Mouse (Mus musculus) stomach, embryonic 14.5 days (tissue): ENCODE results near the gene Krt83. TPM values are rescaled to one million over a fixed set of nuclear protein-coding genes. Genes with fewer than 3 reads are reported as not detected.

ENCODE experiments used
- ATAC-seq: fragments of 200-750 bp; cut with Nextera tagmentation; 2 replicates; pipeline ENCODE4 v1.8.0; 2017; ENCODE audit warnings: low read depth, moderate TSS enrichment; ENCODE audit not compliant: insufficient number of reproducible peaks, insufficient read depth, low FRiP score
- H3K27ac ChIP-seq: fragments of 300-500 bp; sonication (generic); 2 replicates; pipeline ENCODE4 v1.5.1; 2014; ENCODE audit warnings: mild to moderate bottlenecking, low read length, moderate library complexity, mixed read lengths
- H3K27me3 ChIP-seq: fragments of 300-500 bp; sonication (generic); 2 replicates; pipeline ENCODE4 v1.6.1; 2014; ENCODE audit warnings: low read length, control low read depth, mixed read lengths; ENCODE audit not compliant: control insufficient read depth, insufficient read depth
- H3K36me3 ChIP-seq: fragments of 300-500 bp; sonication (generic); 2 replicates; pipeline ENCODE4 v1.6.1; 2014; ENCODE audit warnings: mild to moderate bottlenecking, control low read depth, low read length, moderate library complexity, mixed read lengths; ENCODE audit not compliant: control insufficient read depth, insufficient read depth
- H3K4me1 ChIP-seq: fragments of 300-500 bp; sonication (generic); 2 replicates; pipeline ENCODE4 v1.6.1; 2014; ENCODE audit warnings: low read length, control low read depth, mixed read lengths; ENCODE audit not compliant: control insufficient read depth, insufficient read depth
- H3K4me2 ChIP-seq: fragments of 300-500 bp; sonication (generic); replicated peaks from 2 replicates; pipeline ENCODE4 v1.6.1; 2014; ENCODE audit warnings: low read depth, low read length, control low read depth
- H3K4me3 ChIP-seq: fragments of 300-500 bp; sonication (generic); 2 replicates; pipeline ENCODE4 v1.5.1; 2014; ENCODE audit warnings: low read depth, low read length, control low read depth
- H3K9ac ChIP-seq: fragments of 300-500 bp; sonication (generic); replicated peaks from 2 replicates; pipeline ENCODE4 v1.6.1; 2014; ENCODE audit warnings: low read depth, mild to moderate bottlenecking, control low read depth, low read length, moderate library complexity, mixed read lengths
- H3K9me3 ChIP-seq: fragments of 300-500 bp; sonication (generic); 2 replicates; pipeline ENCODE4 v1.6.1; 2016; ENCODE audit warnings: low read depth, low read length, control low read depth; ENCODE audit not compliant: control insufficient read depth
- WGBS: fragments of 180-500 bp; shearing (Covaris S2); extraction: QIAGEN DNeasy Blood & Tissue Kit; methylation state at CpG from one replicate; pipeline ENCODE4 v1.1.7; 2014; 5-methylcytosine and 5-hydroxymethylcytosine counted together
- polyA plus RNA-seq: library from polyadenylated mRNA; unstranded; fragments of >200 nt; fragmentation: Nextera tagmentation; extraction: Ambion mirVana; gene quantifications from 2 replicates; pipeline ENCODE4 v1.2.1, GENCODE M21; 2014

The Krt83 gene
- polyA plus RNA-seq, 1 experiment from 2014 or later = not detected

DNA sequence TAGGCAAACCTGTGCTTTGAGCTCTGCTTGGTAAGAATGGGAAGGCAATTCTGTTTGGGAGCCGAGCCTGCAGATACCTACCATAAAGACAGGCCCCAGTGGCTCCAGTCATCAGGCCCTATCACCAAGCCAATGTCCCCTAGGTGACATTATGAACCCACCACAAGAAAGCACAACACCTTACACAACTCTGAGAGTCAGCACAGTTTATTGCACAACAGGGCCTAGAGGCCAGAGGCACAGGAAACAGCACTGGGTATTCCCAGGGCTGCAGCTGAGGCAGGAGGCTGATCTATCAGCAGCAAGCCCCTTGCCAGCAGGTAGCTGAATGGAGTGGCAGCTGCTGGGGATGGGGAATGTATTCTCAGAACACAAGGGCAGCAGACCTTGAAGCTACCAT lies 6.4 kb downstream of the Krt83 start:
- Histone ChIP-seq H3K36me3 (no peaks in the 10 kb centered on the region), H3K9ac (no peak overlapping the region), H3K27me3 (no peaks in the 10 kb centered on the region), H3K27ac (no peak overlapping the region), H3K9me3 (no peaks in the 10 kb centered on the region), H3K4me3 (no peak overlapping the region), H3K4me2 (no peak overlapping the region), H3K4me1 (no peaks in the 10 kb centered on the region)
- 81% methylated on average over 1 of the region's 1 CpGs for WGBS
- ATAC-seq = no peak

DNA sequence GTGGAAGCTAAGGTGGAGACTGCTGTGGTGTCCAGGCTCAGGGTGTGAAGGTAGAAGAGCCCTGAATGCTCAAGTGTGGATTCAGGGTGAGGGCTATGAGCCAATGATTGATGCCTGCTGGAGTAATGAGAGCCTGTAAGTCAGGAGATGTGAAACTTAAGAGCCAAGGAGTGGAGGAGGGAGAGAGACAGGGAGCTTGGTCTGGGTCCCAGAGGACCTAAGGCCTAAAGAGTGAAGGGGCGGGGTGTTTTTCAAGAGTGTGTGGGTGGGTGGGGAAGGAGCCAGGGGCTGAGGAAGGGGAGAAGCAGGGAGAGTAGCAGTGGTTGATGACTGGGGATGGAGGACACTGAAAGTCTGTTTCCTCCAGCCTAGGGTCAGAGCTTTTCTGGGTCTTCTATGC lies 7.7 kb downstream of the Krt83 start:
- no peak for ATAC-seq
- WGBS = 56% methylated on average over 1 of the region's 1 CpGs

DNA sequence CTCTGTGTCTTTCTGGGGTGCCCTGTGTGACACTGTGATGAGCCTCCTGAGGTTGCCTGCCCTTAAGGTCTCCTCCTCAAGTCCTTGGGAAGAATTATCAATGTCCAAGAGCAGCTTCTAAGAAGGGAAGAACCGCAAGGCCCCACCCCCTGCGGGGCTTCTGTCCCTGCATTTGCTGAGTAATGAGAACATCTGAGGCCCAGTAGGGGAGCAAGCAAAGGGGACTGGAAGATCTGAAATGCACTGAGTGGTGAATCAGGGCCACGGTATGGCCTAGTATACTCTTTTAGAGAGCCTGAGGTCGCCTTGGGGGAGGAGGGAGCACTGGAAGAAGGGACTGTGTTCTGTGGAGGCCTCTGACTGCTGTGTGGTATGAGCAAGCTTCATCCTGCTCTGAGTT lies 9.3 kb downstream of the Krt83 start:
- H3K4me3 ChIP-seq = no peak overlapping the region
- no peaks in the 10 kb centered on the region for H3K27me3 ChIP-seq
- no peaks in the 10 kb centered on the region for H3K36me3 ChIP-seq
- WGBS = 37% methylated on average over 4 of the region's 4 CpGs
- H3K9ac ChIP-seq = no peak overlapping the region
- ATAC-seq = no peak
- H3K4me1 ChIP-seq = 0 out of 2 replicates have a peak, but pooled peaks cover 7% of the 10 kb centered on the region
- H3K9me3 ChIP-seq = no peaks in the 10 kb centered on the region
- H3K4me2 ChIP-seq = no peak overlapping the region
- no peak overlapping the region for H3K27ac ChIP-seq

More for the DNA sequence above, 7.7 kb downstream of the Krt83 start:
- Histone ChIP-seq H3K9ac (no peak overlapping the region), H3K4me1 (0 out of 2 replicates have a peak, but pooled peaks cover 7% of the 10 kb centered on the region), H3K4me3 (no peak overlapping the region), H3K27ac (no peak overlapping the region), H3K36me3 (no peaks in the 10 kb centered on the region), H3K9me3 (no peaks in the 10 kb centered on the region), H3K27me3 (no peaks in the 10 kb centered on the region), H3K4me2 (no peak overlapping the region)

DNA sequence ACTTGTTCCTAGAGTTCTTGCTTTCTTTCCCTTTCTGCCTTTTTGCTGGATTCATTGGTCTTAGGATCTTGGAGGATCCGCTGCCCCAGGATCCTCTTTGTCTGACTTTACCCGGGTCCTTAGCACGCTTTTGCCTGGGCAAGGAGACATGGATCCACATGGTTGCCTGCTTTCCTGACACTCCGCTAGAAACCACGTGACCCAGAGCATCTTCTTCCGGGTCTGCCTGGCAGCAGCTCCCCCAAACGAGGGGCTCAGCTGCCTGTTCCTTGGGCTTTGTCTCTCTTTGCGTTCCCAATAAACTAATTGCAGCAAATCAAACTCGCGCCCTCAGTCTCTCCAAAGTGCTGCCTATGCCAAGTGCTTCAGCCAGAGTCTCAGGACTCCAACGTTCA lies 11.6 kb downstream of the Krt83 start:
- no peak for ATAC-seq
- H3K27me3 ChIP-seq = no peaks in the 10 kb centered on the region
- H3K4me2 ChIP-seq = peak overlapping the region; percentile 40
- H3K4me3 ChIP-seq = peak overlapping the region; percentile 13
- no peaks in the 10 kb centered on the region for H3K9me3 ChIP-seq
- H3K36me3 ChIP-seq = no peaks in the 10 kb centered on the region
- WGBS = 36% methylated on average over 11 of the region's 11 CpGs
- H3K4me1 ChIP-seq = 0 out of 2 replicates have a peak, but pooled peaks cover 7% of the 10 kb centered on the region
- H3K9ac ChIP-seq = no peak overlapping the region
- H3K27ac ChIP-seq = no peak overlapping the region

DNA sequence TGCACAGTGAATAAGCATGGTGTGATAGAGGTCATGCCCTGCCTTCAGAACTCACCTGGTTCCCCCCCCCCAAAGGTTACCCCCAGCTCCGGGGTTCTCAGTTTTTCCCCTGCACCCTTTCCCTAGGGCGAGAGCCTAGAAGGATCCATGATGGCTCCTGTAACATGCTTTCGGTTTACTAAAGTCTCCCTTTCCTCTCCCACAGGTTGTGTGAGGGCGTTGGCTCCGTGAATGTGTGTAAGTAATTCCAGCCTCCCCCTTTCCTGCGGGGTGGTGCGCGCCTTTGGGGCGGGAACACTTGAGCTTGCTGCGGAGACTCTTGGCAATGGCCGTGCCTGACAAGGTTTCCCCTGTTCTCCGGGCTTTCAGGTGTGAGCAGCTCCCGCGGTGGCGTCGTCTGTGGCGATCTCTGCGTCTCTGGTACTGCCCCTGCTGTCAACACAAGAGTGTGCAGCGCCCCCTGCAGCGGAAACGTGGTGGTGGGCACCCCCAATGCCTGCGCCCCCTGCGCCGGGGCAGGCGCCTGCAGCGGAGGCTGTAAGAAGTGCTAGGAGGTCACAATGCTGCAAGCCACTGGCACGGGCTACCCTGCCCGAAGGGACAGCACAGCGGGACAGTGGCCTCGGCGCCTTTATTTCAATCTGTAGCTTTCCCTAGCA lies 12.2 kb downstream of the Krt83 start:
- H3K4me2 ChIP-seq = peak overlapping the region; percentile 40
- WGBS = 7% methylated on average over 31 of the region's 31 CpGs
- no peaks in the 10 kb centered on the region for H3K27me3 ChIP-seq
- H3K9me3 ChIP-seq = no peaks in the 10 kb centered on the region
- H3K9ac ChIP-seq = no peak overlapping the region
- H3K4me1 ChIP-seq = 0 out of 2 replicates have a peak, but pooled peaks cover 7% of the 10 kb centered on the region
- no peak for ATAC-seq
- no peaks in the 10 kb centered on the region for H3K36me3 ChIP-seq
- H3K27ac ChIP-seq = no peak overlapping the region
- H3K4me3 ChIP-seq = peak overlapping the region; percentile 13

DNA sequence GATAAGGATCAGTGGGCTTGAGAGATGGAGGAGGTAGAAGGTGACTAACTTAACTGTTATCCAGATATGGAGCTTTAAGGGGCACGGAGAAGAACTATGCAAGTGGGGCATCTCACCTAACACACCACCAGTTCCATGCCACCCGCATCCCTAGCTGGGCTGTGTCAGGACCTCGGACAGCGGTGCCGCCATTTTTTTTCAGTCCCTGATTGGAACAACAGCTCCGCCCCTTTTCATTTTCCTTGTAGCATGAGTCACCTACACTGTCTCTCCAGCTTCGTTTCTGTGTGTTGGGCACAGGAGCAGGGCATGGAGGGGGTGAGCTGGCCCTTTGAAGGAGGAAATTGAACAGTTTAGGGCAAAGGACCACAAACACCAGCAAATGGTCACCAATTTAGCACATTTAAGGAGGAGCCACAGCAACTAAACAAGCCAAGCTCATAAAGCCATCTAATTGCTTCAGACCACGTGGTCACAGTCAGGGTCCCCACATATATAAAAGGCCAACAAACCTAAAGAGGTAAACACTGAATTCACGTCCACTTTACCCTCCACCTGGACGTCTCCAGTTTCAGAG lies 18.3 kb downstream of the Krt83 start, which contains the start of gene Krt86:
Gene Krt86 (plus strand): TSS at position 527 of the 577 bp plus-strand sequence.
- no peak for ATAC-seq
- Histone ChIP-seq H3K4me1 (no peaks in the 10 kb centered on the region), H3K36me3 (no peaks in the 10 kb centered on the region), H3K27me3 (no peaks in the 10 kb centered on the region), H3K4me3 (no peak within 1 kb of the TSS), H3K4me2 (no peak within 1 kb of the TSS), H3K9me3 (no peaks in the 10 kb centered on the region), H3K9ac (no peak within 1 kb of the TSS), H3K27ac (no peak within 1 kb of the TSS)
- 26% methylated on average over 10 of the region's 10 CpGs for WGBS

DNA sequence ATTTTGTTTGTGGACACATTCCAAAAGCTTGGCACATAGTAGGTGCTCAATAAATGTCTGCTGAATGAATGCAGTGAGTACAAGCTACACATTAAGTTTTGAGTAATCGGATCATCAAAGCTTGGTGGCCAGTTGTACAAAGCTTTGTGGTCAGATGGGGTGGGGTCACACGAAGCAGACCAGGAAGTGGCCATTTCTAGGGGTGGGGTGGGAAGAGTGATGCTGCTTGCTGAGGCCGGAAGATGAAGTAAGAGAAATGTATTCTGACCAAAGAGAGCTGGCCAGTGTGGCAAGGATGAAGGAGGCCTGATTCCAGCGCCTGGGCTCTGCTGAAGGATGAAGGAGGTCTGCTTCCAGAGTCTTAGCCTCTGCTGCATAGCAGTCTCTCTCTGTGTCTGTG lies 22.2 kb downstream of the Krt83 start:
- H3K27me3 ChIP-seq = no peaks in the 10 kb centered on the region
- H3K36me3 ChIP-seq = no peaks in the 10 kb centered on the region
- H3K27ac ChIP-seq = no peak overlapping the region
- H3K9me3 ChIP-seq = no peaks in the 10 kb centered on the region
- H3K4me2 ChIP-seq = no peak overlapping the region
- no peak overlapping the region for H3K9ac ChIP-seq
- no peak overlapping the region for H3K4me3 ChIP-seq
- WGBS = 75% methylated on average over 4 of the region's 4 CpGs
- ATAC-seq = no peak
- H3K4me1 ChIP-seq = no peaks in the 10 kb centered on the region

DNA sequence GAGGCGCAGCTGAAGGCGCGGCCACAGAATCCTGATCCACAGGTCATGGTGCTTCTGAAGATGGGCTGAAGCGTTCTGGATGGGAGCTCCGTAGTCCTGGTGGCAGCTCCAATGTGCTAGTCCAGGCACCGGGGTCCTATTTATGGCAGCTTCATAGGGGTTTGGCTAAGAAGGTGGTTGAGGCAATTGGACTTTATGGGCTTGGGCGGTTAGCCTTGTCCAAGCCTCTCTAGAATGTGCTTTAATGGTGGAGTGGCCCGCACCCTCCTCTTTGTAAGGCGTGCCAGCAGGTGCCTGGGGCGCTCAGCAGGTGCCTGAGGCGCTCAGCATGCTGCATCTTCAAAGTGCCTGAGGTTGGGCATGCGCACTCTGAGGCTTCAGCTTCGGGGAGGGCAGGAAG lies 27.7 kb downstream of the Krt83 start, which contains the start of gene Krt81:
Gene Krt81 (minus strand): TSS at position 101 of the 400 bp plus-strand sequence.
- ATAC-seq = no peak
- no peak within 1 kb of the TSS for H3K4me3 ChIP-seq
- no peaks in the 10 kb centered on the region for H3K27me3 ChIP-seq
- no peak within 1 kb of the TSS for H3K27ac ChIP-seq
- no peaks in the 10 kb centered on the region for H3K4me1 ChIP-seq
- no peak within 1 kb of the TSS for H3K9ac ChIP-seq
- H3K9me3 ChIP-seq = no peaks in the 10 kb centered on the region
- no peak within 1 kb of the TSS for H3K4me2 ChIP-seq
- H3K36me3 ChIP-seq = no peaks in the 10 kb centered on the region
- WGBS = 83% methylated on average over 13 of the region's 13 CpGs
